Mouse (Mus musculus): ENCODE data around the gene Cfap52. TPM values are rescaled to one million over a fixed set of nuclear protein-coding genes. Genes with fewer than 3 reads are reported as not detected.

Gene Cfap52
- polyA plus RNA-seq, 1 experiment from 2014 or later, result 0.34 TPM

Other genes starting within 250 kb of the Cfap52 start
- 0.03 TPM in 1 of 2 replicates, not detected in the other for gene Glp2r, start 194.5 kb downstream of the Cfap52 start, polyA plus RNA-seq (2016; fragmentation: Nextera tagmentation; extraction: Ambion mirVana)
- not detected in 2 replicates for gene Gsg1l2, start 191.0 kb downstream of the Cfap52 start, polyA plus RNA-seq (2016; fragmentation: Nextera tagmentation; extraction: Ambion mirVana)
- gene Dhrs7c, start 167.5 kb downstream of the Cfap52 start, polyA plus RNA-seq (2016; fragmentation: Nextera tagmentation; extraction: Ambion mirVana), result not detected in 2 replicates
- 0.80 and 1.2 TPM in 2 replicates for gene Usp43, start 43.5 kb downstream of the Cfap52 start, polyA plus RNA-seq (2016; fragmentation: Nextera tagmentation; extraction: Ambion mirVana)
- 44.7 and 44.8 TPM in 2 replicates for gene Stx8, start 542 bp upstream of the Cfap52 start, polyA plus RNA-seq (2016; fragmentation: Nextera tagmentation; extraction: Ambion mirVana)

Data from embryonic facial prominence, embryonic 10.5 days (tissue).